Mouse (Mus musculus) cerebellum, adult 18-20 months (tissue): ENCODE data around the gene D17Wsu92e.
A peak's percentile ranks its signal among the peaks of the same experiment; 100 is the strongest.

Experiments
- DNase-seq, 2 experiments: peaks; one replicate each; pipeline ENCODE4 v3.0.0; 2021

Gene D17Wsu92e

DNA sequence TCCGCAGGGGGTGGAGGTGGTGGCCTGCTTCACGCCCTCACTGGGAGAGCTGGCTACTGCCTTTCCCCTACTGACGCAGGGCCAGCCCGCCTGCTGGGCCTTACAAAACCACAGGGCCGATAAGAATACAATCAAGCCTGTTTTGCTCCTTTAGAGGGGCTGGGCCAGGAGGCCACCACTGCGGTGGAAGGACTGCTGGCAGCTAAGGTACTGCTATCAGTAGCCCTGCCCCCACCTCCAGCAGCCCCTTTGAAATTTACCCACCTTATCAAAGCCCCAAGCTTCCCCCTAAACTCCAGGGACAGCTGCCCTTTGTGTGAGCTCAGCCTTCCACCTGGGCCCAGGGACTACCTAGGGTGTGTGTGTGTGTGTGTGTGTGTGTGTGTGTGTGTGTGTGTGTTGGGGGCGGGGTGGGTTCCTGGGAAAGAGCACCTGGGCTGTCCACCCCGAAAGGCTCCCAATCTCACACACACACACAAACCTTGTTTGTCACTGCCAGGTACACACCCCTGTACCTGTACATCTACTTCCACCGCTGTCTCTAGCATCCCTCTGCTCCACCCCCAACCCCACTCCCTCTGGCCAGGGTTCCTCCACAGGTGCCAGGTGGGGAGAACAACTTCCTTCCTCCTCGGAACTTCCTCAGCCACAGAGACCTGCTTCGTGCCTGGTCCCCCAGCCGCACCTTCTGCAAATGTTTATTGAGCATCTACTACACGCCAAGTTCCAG lies 85.9 kb downstream of the D17Wsu92e start:
- no peak for DNase-seq

DNA sequence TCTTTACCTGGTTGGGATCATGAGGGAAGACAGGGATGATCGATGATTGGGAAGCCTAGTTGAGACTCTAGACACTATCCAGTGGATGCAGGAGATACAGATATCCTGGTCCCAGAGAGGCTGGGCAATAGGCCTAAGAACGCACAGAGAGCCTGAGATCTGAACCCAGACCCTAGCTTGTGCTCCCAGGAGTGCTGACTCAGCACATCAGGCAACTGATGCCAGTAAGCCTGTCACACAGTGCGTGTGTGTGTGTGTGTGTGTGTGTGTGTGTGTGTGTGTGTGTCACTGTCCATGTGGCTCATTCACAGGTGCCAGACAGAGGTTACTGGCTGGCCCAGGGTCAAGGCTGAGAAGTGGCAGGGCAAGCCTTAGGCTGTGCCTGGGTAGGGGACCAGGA lies 87.8 kb downstream of the D17Wsu92e start:
- no peak for DNase-seq

GRCm38 (mm10) chr17:27732152-27732551 lies 88.3 kb downstream of the D17Wsu92e start:
- no peak for DNase-seq

GRCm38 (mm10) chr17:27728770-27729169 lies 91.7 kb downstream of the D17Wsu92e start, which contains the start of gene Spdef:
TSS of gene Spdef (minus strand) at chr17:27728955.
- DNase-seq = no peak

DNA sequence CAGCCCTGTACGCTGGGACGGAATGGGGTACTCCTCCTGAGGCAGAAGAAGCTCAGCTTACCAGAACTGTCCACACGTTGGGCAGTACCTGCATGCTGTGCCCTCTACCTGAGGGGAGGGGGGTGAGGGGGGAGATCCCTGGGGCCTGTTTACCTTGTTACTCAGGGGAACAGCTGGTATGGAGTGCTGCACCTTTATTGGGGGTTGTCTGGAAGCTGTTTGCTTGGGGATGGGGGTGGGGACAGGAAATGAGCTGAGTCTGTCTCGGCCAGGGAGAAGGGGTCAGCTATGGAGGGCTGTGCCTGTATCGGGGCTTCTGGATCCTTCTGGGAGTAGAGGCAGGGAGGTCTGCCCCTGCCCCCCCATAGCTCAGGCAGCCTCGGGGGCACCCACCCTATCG lies 93.9 kb downstream of the D17Wsu92e start:
- no peak for DNase-seq

DNA sequence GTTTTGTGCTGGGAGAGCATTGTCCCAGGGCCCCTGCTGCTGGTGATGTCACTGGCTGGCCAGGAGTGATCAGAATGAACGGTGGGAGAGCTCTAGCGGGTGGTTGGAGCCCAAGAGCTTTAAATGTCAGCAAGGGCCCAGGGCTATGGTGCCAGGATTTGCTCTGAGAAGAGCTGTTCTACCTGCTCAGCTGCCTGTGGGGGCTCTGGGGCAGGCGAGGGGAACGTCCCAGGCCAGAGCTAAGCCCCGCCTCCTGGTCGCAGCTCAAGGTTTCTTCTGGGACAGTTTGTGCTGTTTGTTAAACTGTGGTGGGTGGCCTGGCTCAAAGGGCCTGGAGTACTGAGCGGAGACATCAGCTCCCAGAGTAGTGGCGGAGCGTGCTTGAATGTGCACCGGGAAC lies 95.0 kb downstream of the D17Wsu92e start:
- no peak for DNase-seq

DNA sequence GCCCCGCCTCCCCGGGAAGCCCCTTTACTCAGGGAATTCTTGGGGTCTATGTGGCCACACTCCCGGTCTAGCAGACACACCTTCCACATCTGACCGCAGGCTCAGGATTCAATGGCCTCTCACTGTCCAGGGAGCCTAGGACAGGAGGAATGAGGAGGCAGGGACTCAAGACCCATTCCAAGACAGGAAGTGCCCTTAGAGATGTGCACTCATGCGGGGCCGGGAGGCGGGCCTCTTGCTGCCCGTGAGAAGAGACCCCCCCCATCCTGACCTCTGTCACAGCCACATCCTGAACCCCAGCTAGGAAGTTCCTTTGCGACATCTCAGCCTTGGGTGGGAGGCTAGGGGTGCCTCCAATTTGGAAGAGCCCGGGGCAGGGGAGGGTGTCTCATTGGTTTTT lies 95.4 kb downstream of the D17Wsu92e start:
- DNase-seq = no peak

- DNase-seq = no peak
These were observed 96.1 kb downstream of the D17Wsu92e start for GRCm38 (mm10) chr17:27724327-27724726.

GRCm38 (mm10) chr17:27721125-27721664 lies 99.3 kb downstream of the D17Wsu92e start:
- DNase-seq = peak; percentile 89 to 91

GRCm38 (mm10) chr17:27720326-27720725 lies 100.1 kb downstream of the D17Wsu92e start:
- no peak for DNase-seq

GRCm38 (mm10) chr17:27719663-27720062 lies 100.8 kb downstream of the D17Wsu92e start:
- DNase-seq = no peak

- no peak for DNase-seq
These were observed 102.2 kb downstream of the D17Wsu92e start for GRCm38 (mm10) chr17:27718250-27718649.

DNA sequence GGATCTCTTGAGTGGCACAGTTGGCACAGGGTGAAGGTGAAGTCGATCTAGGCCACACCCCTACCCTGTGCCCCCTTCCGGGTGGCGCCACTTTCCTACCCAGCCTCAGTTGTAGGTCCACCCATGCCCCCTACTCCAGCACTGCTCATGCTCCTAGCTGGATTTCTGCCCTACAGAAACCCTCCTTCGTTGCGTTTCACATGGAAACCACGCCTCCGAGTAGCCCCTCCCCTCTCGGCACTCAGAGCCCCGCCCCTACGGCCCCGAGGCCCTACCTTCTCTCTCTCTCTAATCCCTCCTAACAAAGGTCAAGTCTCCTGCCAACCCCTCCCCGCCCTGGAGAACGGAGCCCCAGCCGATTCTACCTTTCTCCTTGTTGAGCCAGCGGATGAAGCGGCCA lies 103.6 kb downstream of the D17Wsu92e start:
- no peak for DNase-seq

- DNase-seq = no peak
These were observed 107.6 kb downstream of the D17Wsu92e start for GRCm38 (mm10) chr17:27712832-27713231.

GRCm38 (mm10) chr17:27709650-27710049 lies 110.8 kb downstream of the D17Wsu92e start:
- DNase-seq = no peak

- DNase-seq = no peak
These were observed 112.3 kb downstream of the D17Wsu92e start for GRCm38 (mm10) chr17:27707954-27708661.

- no peak for DNase-seq
These were observed 114.8 kb downstream of the D17Wsu92e start for GRCm38 (mm10) chr17:27705661-27706060.

GRCm38 (mm10) chr17:27703961-27704621 lies 116.4 kb downstream of the D17Wsu92e start:
- DNase-seq = no peak

DNA sequence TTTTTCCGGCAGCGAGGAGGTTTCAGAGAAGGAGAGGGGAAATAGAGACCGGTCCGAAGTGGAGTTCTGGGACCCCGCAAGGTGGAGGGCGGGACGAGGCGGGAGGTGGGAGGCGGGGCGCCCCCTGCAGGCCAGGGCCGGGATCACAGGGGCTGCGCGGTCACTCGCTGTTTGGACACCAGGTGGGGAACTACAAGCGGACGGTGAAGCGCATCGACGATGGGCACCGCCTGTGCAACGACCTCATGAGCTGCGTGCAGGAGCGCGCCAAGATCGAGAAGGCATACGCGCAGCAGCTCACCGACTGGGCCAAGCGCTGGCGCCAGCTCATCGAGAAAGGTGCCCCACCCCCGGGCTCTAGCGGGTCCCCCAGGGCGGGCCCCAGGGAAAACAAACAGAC lies 117.9 kb downstream of the D17Wsu92e start:
- peak; percentile 61 to 77 for DNase-seq

- DNase-seq = peak in 1 of 2 experiments; percentile 38
These were observed 118.6 kb downstream of the D17Wsu92e start for GRCm38 (mm10) chr17:27701856-27702255.
